In genomic region chr1:119254928-119255327, GRCm38 (mm10) we compare ENCODE assay signal across 22 mouse cellular contexts.
DNase-seq lines count a peak whose midpoint lies in the region; ATAC-seq lines count a peak whose summit lies in the region.
"Had no signal": no experiment of that assay in that cellular context is flagged by ENCODE, and none has a peak within 500 bp of the region (broad histone marks: within the 10 kb centered on the region; RNA-seq: fewer than 3 reads in every experiment).

No protein-coding gene starts in this region.

- peaks cover 21% of the 10 kb centered on the region for H3K4me1 ChIP-seq in forebrain, embryonic 15.5 days
- peaks cover 22% of the 10 kb centered on the region for H3K4me1 ChIP-seq in forebrain, embryonic 10.5 days
- H3K4me1 ChIP-seq in forebrain, embryonic 16.5 days (replicated peaks; ENCODE audit: control insufficient read depth, insufficient read depth, low read length): peaks cover 6% of the 10 kb centered on the region; the same call in 1 of the 2 replicates
- H3K4me1 ChIP-seq in hindbrain, embryonic 15.5 days (replicated peaks): peaks cover 22% of the 10 kb centered on the region
- peaks cover 5% of the 10 kb centered on the region; the same call in 1 of the 2 replicates for H3K4me1 ChIP-seq in neural tube, embryonic 12.5 days
- peaks cover 4% of the 10 kb centered on the region; the same call in 1 of the 2 replicates for H3K4me1 ChIP-seq in kidney, embryonic 15.5 days
- H3K4me1 ChIP-seq: limb, embryonic 13.5 days had no signal

- no peaks in the 10 kb centered on the region for H3K27me3 ChIP-seq in forebrain, embryonic 15.5 days
- no peaks in the 10 kb centered on the region; the same call in 1 of the 2 replicates for H3K27me3 ChIP-seq in forebrain, embryonic 10.5 days (ENCODE audit: poor library complexity, severe bottlenecking)
- H3K27me3 ChIP-seq in forebrain, embryonic 16.5 days (replicated peaks; ENCODE audit: control insufficient read depth, insufficient read depth, low read length): no peaks in the 10 kb centered on the region
- H3K27me3 ChIP-seq in hindbrain, embryonic 15.5 days: no peaks in the 10 kb centered on the region
- H3K27me3 ChIP-seq in neural tube, embryonic 12.5 days (replicated peaks): no peaks in the 10 kb centered on the region
- H3K27me3 ChIP-seq in kidney, embryonic 15.5 days: no peaks in the 10 kb centered on the region
- H3K27me3 ChIP-seq: limb, embryonic 13.5 days; lung, embryonic 15.5 days had no signal

- ATAC-seq in forebrain, embryonic 15.5 days (replicated peaks): peak; percentile 42
- ATAC-seq in forebrain, embryonic 16.5 days: peak; percentile 21; the same call in 1 of the 2 replicates
- peak; percentile 35; the same call in 1 of the 2 replicates for ATAC-seq in hindbrain, embryonic 15.5 days (ENCODE audit: low FRiP score, low read depth)
- ATAC-seq in neural tube, embryonic 12.5 days (ENCODE audit: low FRiP score, low read depth): peak; percentile 46
- no peak for ATAC-seq in kidney, embryonic 15.5 days (replicated peaks; ENCODE audit: low FRiP score)

- intact Hi-C loops in heart, postnatal 14 days (cut with DNase I): loop anchor here (5.0 to 10.0 kb wide), 2 partner anchors 163 to 170 kb away; partner anchors contain the start of gene Inhbb

- DNase-seq in forebrain, embryonic 10.5 days (ENCODE audit: extremely low spot score, low spot score): no peak
- DNase-seq in right cerebral cortex, postnatal 36 days (ENCODE audit: low spot score in 2 of 2): no peak
- no peak for DNase-seq in heart, postnatal 14 days
- DNase-seq: adrenal gland, postnatal 14 days; cerebellum, postnatal 36 days; heart, postnatal 10 days; kidney, adult 9 months; kidney, postnatal 36 days; right cerebral cortex, postnatal 25 days had no signal

- 47% methylated on average over 5 of the region's 5 CpGs for WGBS in forebrain, embryonic 15.5 days
- 87% methylated on average over 5 of the region's 5 CpGs for WGBS in forebrain, embryonic 10.5 days
- 44% methylated on average over 5 of the region's 5 CpGs for WGBS in forebrain, embryonic 16.5 days
- 28% methylated on average over 5 of the region's 5 CpGs for WGBS in hindbrain, embryonic 15.5 days
- WGBS in neural tube, embryonic 12.5 days: 58% methylated on average over 5 of the region's 5 CpGs
- 81% methylated on average over 5 of the region's 5 CpGs for WGBS in kidney, embryonic 15.5 days

- H3K9me3 ChIP-seq in forebrain, embryonic 15.5 days: no peaks in the 10 kb centered on the region
- H3K9me3 ChIP-seq in forebrain, embryonic 10.5 days: no peaks in the 10 kb centered on the region
- no peaks in the 10 kb centered on the region for H3K9me3 ChIP-seq in forebrain, embryonic 16.5 days (ENCODE audit: control insufficient read depth, low read length)
- H3K9me3 ChIP-seq in hindbrain, embryonic 15.5 days: no peaks in the 10 kb centered on the region
- no peaks in the 10 kb centered on the region for H3K9me3 ChIP-seq in neural tube, embryonic 12.5 days
- H3K9me3 ChIP-seq in kidney, embryonic 15.5 days (replicated peaks): no peaks in the 10 kb centered on the region
- H3K9me3 ChIP-seq: limb, embryonic 13.5 days; lung, embryonic 15.5 days had no signal

- no peaks in the 10 kb centered on the region for H3K36me3 ChIP-seq in forebrain, embryonic 15.5 days
- no peaks in the 10 kb centered on the region for H3K36me3 ChIP-seq in forebrain, embryonic 10.5 days (replicated peaks)
- H3K36me3 ChIP-seq in forebrain, embryonic 16.5 days (ENCODE audit: control insufficient read depth, insufficient read depth): no peaks in the 10 kb centered on the region
- no peaks in the 10 kb centered on the region for H3K36me3 ChIP-seq in hindbrain, embryonic 15.5 days
- H3K36me3 ChIP-seq in neural tube, embryonic 12.5 days: no peaks in the 10 kb centered on the region
- no peaks in the 10 kb centered on the region for H3K36me3 ChIP-seq in kidney, embryonic 15.5 days
- H3K36me3 ChIP-seq: G1E; limb, embryonic 13.5 days; lung, embryonic 15.5 days had no signal

- no peak overlapping the region for H3K4me2 ChIP-seq in forebrain, embryonic 15.5 days (replicated peaks)
- H3K4me2 ChIP-seq in forebrain, embryonic 16.5 days (ENCODE audit: low read length): no peak overlapping the region
- peak overlapping the region; percentile 20; the same call in 1 of the 2 replicates for H3K4me2 ChIP-seq in hindbrain, embryonic 15.5 days
- no peak overlapping the region for H3K4me2 ChIP-seq in neural tube, embryonic 12.5 days (replicated peaks)
- no peak overlapping the region for H3K4me2 ChIP-seq in kidney, embryonic 15.5 days
- H3K4me2 ChIP-seq: heart, embryonic 11.5 days; limb, embryonic 13.5 days; lung, embryonic 15.5 days had no signal

- peak overlapping the region; percentile 79 for H3K27ac ChIP-seq in forebrain, embryonic 15.5 days (replicated peaks)
- H3K27ac ChIP-seq in forebrain, embryonic 10.5 days: no peak overlapping the region; the same call in 1 of the 2 replicates
- H3K27ac ChIP-seq in forebrain, embryonic 16.5 days (ENCODE audit: low read length): peak overlapping the region; percentile 63
- H3K27ac ChIP-seq in hindbrain, embryonic 15.5 days (replicated peaks): peak overlapping the region; percentile 67
- no peak overlapping the region for H3K27ac ChIP-seq in neural tube, embryonic 12.5 days
- H3K27ac ChIP-seq in kidney, embryonic 15.5 days: no peak overlapping the region
- H3K27ac ChIP-seq: left cerebral cortex, adult 2 months; limb, embryonic 13.5 days; liver, embryonic 14.5 days; lung, embryonic 15.5 days; macrophage; stomach, postnatal 0 days had no signal

- H3K4me3 ChIP-seq in forebrain, embryonic 15.5 days: no peak overlapping the region
- no peak overlapping the region for H3K4me3 ChIP-seq in forebrain, embryonic 10.5 days
- no peak overlapping the region for H3K4me3 ChIP-seq in forebrain, embryonic 16.5 days (replicated peaks; ENCODE audit: low read length)
- H3K4me3 ChIP-seq in hindbrain, embryonic 15.5 days: no peak overlapping the region
- H3K4me3 ChIP-seq in neural tube, embryonic 12.5 days: no peak overlapping the region
- no peak overlapping the region for H3K4me3 ChIP-seq in kidney, embryonic 15.5 days (replicated peaks)
- H3K4me3 ChIP-seq: left cerebral cortex, adult 2 months; limb, embryonic 13.5 days; lung, embryonic 15.5 days had no signal

- no peak overlapping the region for H3K9ac ChIP-seq in forebrain, embryonic 15.5 days (replicated peaks)
- H3K9ac ChIP-seq in forebrain, embryonic 16.5 days (replicated peaks; ENCODE audit: low read depth, low read length): no peak overlapping the region
- no peak overlapping the region for H3K9ac ChIP-seq in hindbrain, embryonic 15.5 days
- no peak overlapping the region for H3K9ac ChIP-seq in neural tube, embryonic 12.5 days
- no peak overlapping the region for H3K9ac ChIP-seq in kidney, embryonic 15.5 days
- H3K9ac ChIP-seq: limb, embryonic 13.5 days; liver, embryonic 14.5 days; lung, embryonic 15.5 days had no signal

Comparison
In these comparisons a context has a peak if more than half of its experiments do, and no peak if none do; other contexts are left out.
1. H3K27ac ChIP-seq: peak in forebrain, embryonic 15.5 days (single experiment), forebrain, embryonic 16.5 days (single experiment) and hindbrain, embryonic 15.5 days (single experiment); none in forebrain, embryonic 10.5 days (single experiment), neural tube, embryonic 12.5 days (single experiment) and kidney, embryonic 15.5 days (single experiment).